Mouse (Mus musculus): ENCODE results near the gene Txndc15.

GRCm38 (mm10) chr13:55774352-55774751 is 59.9 kb downstream of the Txndc15 start:
- TF ChIP-seq POLR2A (IDR thresholded peaks at IDR 0.05; ENCODE audit: low read depth, low read length), result no peak
- no peak for TF ChIP-seq CTCF (IDR thresholded peaks at IDR 0.05; ENCODE audit: extremely low read depth, insufficient read length, insufficient replicate concordance, low read depth, low read length)

Measured in small intestine, adult 2 months (tissue).